Mouse (Mus musculus): ENCODE data around the gene Pick1. TPM values are rescaled to one million over a fixed set of nuclear protein-coding genes. Genes with fewer than 3 reads are reported as not detected.

Gene Pick1
- polyA plus RNA-seq, 2 experiments = 23.3 to 82.6 TPM

GRCm38 (mm10) chr15:79280209-79280608, 51.2 kb downstream of the Pick1 start:
- H3K4me1 ChIP-seq (ENCODE audit: control insufficient read depth, insufficient read depth, low read length) = no peaks in the 10 kb centered on the region
- H3K9me3 ChIP-seq (ENCODE audit: control insufficient read depth, low read length) = no peaks in the 10 kb centered on the region
- H3K27me3 ChIP-seq (ENCODE audit: control insufficient read depth, insufficient read depth, low read length) = no peaks in the 10 kb centered on the region
- H3K27ac ChIP-seq (replicated peaks; ENCODE audit: low read depth, low read length) = no peak overlapping the region
- no peak overlapping the region for H3K4me2 ChIP-seq (replicated peaks; ENCODE audit: low read depth, low read length, severe bottlenecking)
- ATAC-seq (ENCODE audit: low FRiP score, low read depth) = no peak
- H3K36me3 ChIP-seq (ENCODE audit: control insufficient read depth, insufficient read depth, low read length) = no peaks in the 10 kb centered on the region
- H3K9ac ChIP-seq (ENCODE audit: low read depth, low read length, severe bottlenecking) = no peak overlapping the region
- no peak for TF ChIP-seq POLR2A (IDR thresholded peaks at IDR 0.05; ENCODE audit: borderline replicate concordance, extremely low read depth, insufficient read depth, insufficient read length)
- DNase-seq (ENCODE audit: low spot score) = no peak
- no peak overlapping the region for H3K4me3 ChIP-seq (replicated peaks; ENCODE audit: low read length)
- WGBS = 33% methylated on average over 5 of the region's 6 CpGs

GRCm38 (mm10) chr15:79280850-79281249, 51.9 kb downstream of the Pick1 start:
- H3K27ac ChIP-seq (replicated peaks; ENCODE audit: low read depth, low read length) = no peak overlapping the region
- H3K36me3 ChIP-seq (ENCODE audit: control insufficient read depth, insufficient read depth, low read length) = peaks cover 1% of the 10 kb centered on the region; the same call in 1 of the 2 replicates
- ATAC-seq (ENCODE audit: low FRiP score, low read depth) (no peak), DNase-seq (ENCODE audit: low spot score) (no peak)
- no peak overlapping the region for H3K4me2 ChIP-seq (replicated peaks; ENCODE audit: low read depth, low read length, severe bottlenecking)
- no peak overlapping the region for H3K4me3 ChIP-seq (replicated peaks; ENCODE audit: low read length)
- WGBS = 59% methylated on average over 5 of the region's 5 CpGs
- H3K9me3 ChIP-seq (ENCODE audit: control insufficient read depth, low read length) = no peaks in the 10 kb centered on the region
- H3K9ac ChIP-seq (ENCODE audit: low read depth, low read length, severe bottlenecking) = no peak overlapping the region
- no peaks in the 10 kb centered on the region for H3K4me1 ChIP-seq (ENCODE audit: control insufficient read depth, insufficient read depth, low read length)
- no peaks in the 10 kb centered on the region for H3K27me3 ChIP-seq (ENCODE audit: control insufficient read depth, insufficient read depth, low read length)
- TF ChIP-seq POLR2A (IDR thresholded peaks at IDR 0.05; ENCODE audit: borderline replicate concordance, extremely low read depth, insufficient read depth, insufficient read length) = no peak

- ATAC-seq (ENCODE audit: low FRiP score, low read depth) = no peak
- DNase-seq (ENCODE audit: low spot score) = peak; percentile 45
These were observed 52.4 kb downstream of the Pick1 start for GRCm38 (mm10) chr15:79281389-79281788.

GRCm38 (mm10) chr15:79282434-79282833, 53.5 kb downstream of the Pick1 start:
- DNase-seq (ENCODE audit: low spot score) (no peak), ATAC-seq (ENCODE audit: low FRiP score, low read depth) (no peak)
- H3K27me3 ChIP-seq (ENCODE audit: control insufficient read depth, insufficient read depth, low read length) = no peaks in the 10 kb centered on the region
- 81% methylated on average over 5 of the region's 5 CpGs for WGBS
- no peaks in the 10 kb centered on the region for H3K4me1 ChIP-seq (ENCODE audit: control insufficient read depth, insufficient read depth, low read length)
- no peak overlapping the region for H3K9ac ChIP-seq (ENCODE audit: low read depth, low read length, severe bottlenecking)
- no peak for TF ChIP-seq POLR2A (IDR thresholded peaks at IDR 0.05; ENCODE audit: borderline replicate concordance, extremely low read depth, insufficient read depth, insufficient read length)
- H3K27ac ChIP-seq (replicated peaks; ENCODE audit: low read depth, low read length) = no peak overlapping the region
- no peak overlapping the region for H3K4me3 ChIP-seq (replicated peaks; ENCODE audit: low read length)
- H3K9me3 ChIP-seq (ENCODE audit: control insufficient read depth, low read length) = no peaks in the 10 kb centered on the region
- peaks cover 14% of the 10 kb centered on the region for H3K36me3 ChIP-seq (ENCODE audit: control insufficient read depth, insufficient read depth, low read length)
- H3K4me2 ChIP-seq (replicated peaks; ENCODE audit: low read depth, low read length, severe bottlenecking) = no peak overlapping the region

More at GRCm38 (mm10) chr15:79281389-79281788, 52.4 kb downstream of the Pick1 start:
- no peak overlapping the region for H3K4me2 ChIP-seq (replicated peaks; ENCODE audit: low read depth, low read length, severe bottlenecking)
- no peaks in the 10 kb centered on the region for H3K9me3 ChIP-seq (ENCODE audit: control insufficient read depth, low read length)
- no peak overlapping the region for H3K4me3 ChIP-seq (replicated peaks; ENCODE audit: low read length)
- H3K9ac ChIP-seq (ENCODE audit: low read depth, low read length, severe bottlenecking) = no peak overlapping the region
- 85% methylated on average over 1 of the region's 1 CpGs for WGBS
- H3K36me3 ChIP-seq (ENCODE audit: control insufficient read depth, insufficient read depth, low read length) = peaks cover 5% of the 10 kb centered on the region; the same call in 1 of the 2 replicates
- TF ChIP-seq POLR2A (IDR thresholded peaks at IDR 0.05; ENCODE audit: borderline replicate concordance, extremely low read depth, insufficient read depth, insufficient read length) = no peak
- H3K4me1 ChIP-seq (ENCODE audit: control insufficient read depth, insufficient read depth, low read length) = no peaks in the 10 kb centered on the region
- H3K27ac ChIP-seq (replicated peaks; ENCODE audit: low read depth, low read length) = no peak overlapping the region
- no peaks in the 10 kb centered on the region for H3K27me3 ChIP-seq (ENCODE audit: control insufficient read depth, insufficient read depth, low read length)

GRCm38 (mm10) chr15:79283371-79283770, 54.4 kb downstream of the Pick1 start:
- no peak for TF ChIP-seq POLR2A (IDR thresholded peaks at IDR 0.05; ENCODE audit: borderline replicate concordance, extremely low read depth, insufficient read depth, insufficient read length)
- ATAC-seq (ENCODE audit: low FRiP score, low read depth) = no peak
- H3K4me3 ChIP-seq (replicated peaks; ENCODE audit: low read length) = no peak overlapping the region

GRCm38 (mm10) chr15:79285399-79285798, 56.4 kb downstream of the Pick1 start, which contains the start of gene Baiap2l2:
Gene Baiap2l2, minus strand, starts transcription at chr15:79285537.
- H3K27me3 ChIP-seq (ENCODE audit: control insufficient read depth, insufficient read depth, low read length) = no peaks in the 10 kb centered on the region
- no peak within 1 kb of the TSS for H3K4me2 ChIP-seq (replicated peaks; ENCODE audit: low read depth, low read length, severe bottlenecking)
- H3K9ac ChIP-seq (ENCODE audit: low read depth, low read length, severe bottlenecking) = no peak within 1 kb of the TSS
- H3K27ac ChIP-seq (replicated peaks; ENCODE audit: low read depth, low read length) = no peak within 1 kb of the TSS
- WGBS = 62% methylated on average over 10 of the region's 10 CpGs
- no peaks in the 10 kb centered on the region for H3K9me3 ChIP-seq (ENCODE audit: control insufficient read depth, low read length)
- ATAC-seq (ENCODE audit: low FRiP score, low read depth) (no peak), DNase-seq (ENCODE audit: low spot score) (no peak)
- no peaks in the 10 kb centered on the region for H3K4me1 ChIP-seq (ENCODE audit: control insufficient read depth, insufficient read depth, low read length)
- peaks cover 18% of the 10 kb centered on the region for H3K36me3 ChIP-seq (ENCODE audit: control insufficient read depth, insufficient read depth, low read length)
- TF ChIP-seq POLR2A (IDR thresholded peaks at IDR 0.05; ENCODE audit: borderline replicate concordance, extremely low read depth, insufficient read depth, insufficient read length) = no peak
- no peak within 1 kb of the TSS for H3K4me3 ChIP-seq (replicated peaks; ENCODE audit: low read length)

More at GRCm38 (mm10) chr15:79283371-79283770, 54.4 kb downstream of the Pick1 start:
- H3K27ac ChIP-seq (replicated peaks; ENCODE audit: low read depth, low read length) = no peak overlapping the region
- H3K9me3 ChIP-seq (ENCODE audit: control insufficient read depth, low read length) = no peaks in the 10 kb centered on the region
- no peaks in the 10 kb centered on the region for H3K27me3 ChIP-seq (ENCODE audit: control insufficient read depth, insufficient read depth, low read length)
- DNase-seq (ENCODE audit: low spot score) = no peak
- no peak overlapping the region for H3K4me2 ChIP-seq (replicated peaks; ENCODE audit: low read depth, low read length, severe bottlenecking)
- no peaks in the 10 kb centered on the region for H3K4me1 ChIP-seq (ENCODE audit: control insufficient read depth, insufficient read depth, low read length)
- H3K9ac ChIP-seq (ENCODE audit: low read depth, low read length, severe bottlenecking) = no peak overlapping the region
- H3K36me3 ChIP-seq (ENCODE audit: control insufficient read depth, insufficient read depth, low read length) = peaks cover 14% of the 10 kb centered on the region
- WGBS = 77% methylated on average over 4 of the region's 4 CpGs
